Mouse (Mus musculus) hematopoietic stem cell, adult 5-6 weeks (primary cell): Measurements from ENCODE around the gene Pramef17. TPM values are rescaled to one million over a fixed set of nuclear protein-coding genes. Genes with fewer than 3 reads are reported as not detected.
"Not testable (repeated sequence)": the region's sequence is repeated elsewhere in the genome, so short reads cannot be mapped to it uniquely, and the experiment has no call there.

Experiments used
- ATAC-seq, 2 experiments: fragments of 125-278 bp in 1 of 2; replicated peaks in 1 of 2; 2 replicates each; pipeline ENCODE4 v1.8.0; 2016 to 2017; ENCODE audit warnings: inconsistent platforms in 2 of 2, mild to moderate bottlenecking in 2 of 2, moderate number of reproducible peaks in 2 of 2, low read depth in 1 of 2, moderate TSS enrichment in 1 of 2; ENCODE audit not compliant: low FRiP score in 2 of 2, poor library complexity in 2 of 2, severe bottlenecking in 2 of 2, insufficient read depth in 1 of 2, low TSS enrichment in 1 of 2
- total RNA-seq: library from RNA; stranded (forward); fragments of 172-1452, 232-1000 nt; gene quantifications from 2 replicates; pipeline ENCODE4 v1.2.3, GENCODE M21; 2017

The Pramef17 gene
- not detected in 2 replicates for total RNA-seq

- not testable (repeated sequence) for ATAC-seq
Observed at GRCm38 (mm10) chr4:143994269-143994668, at the start of gene Pramef17. TSS of gene Pramef17 (minus strand) at chr4:143994369.

GRCm38 (mm10) chr4:143988126-143988525 lies 6.0 kb downstream of the Pramef17 start:
- ATAC-seq: not testable (repeated sequence)

- not testable (repeated sequence) for ATAC-seq
Observed at GRCm38 (mm10) chr4:143987475-143987941, 6.7 kb downstream of the Pramef17 start.

GRCm38 (mm10) chr4:143985733-143986132 lies 8.4 kb downstream of the Pramef17 start:
- not testable (repeated sequence) for ATAC-seq

GRCm38 (mm10) chr4:143985165-143985564 lies 9.0 kb downstream of the Pramef17 start:
- ATAC-seq: not testable (repeated sequence)

GRCm38 (mm10) chr4:143983446-143983845 lies 10.7 kb downstream of the Pramef17 start:
- not testable (repeated sequence) for ATAC-seq

- ATAC-seq: not testable (repeated sequence)
Observed at GRCm38 (mm10) chr4:143966850-143967249, 27.3 kb downstream of the Pramef17 start, which contains the start of gene Gm13101. TSS of gene Gm13101 (minus strand) at chr4:143966950.

- not testable (repeated sequence) for ATAC-seq
Observed at GRCm38 (mm10) chr4:143950916-143951315, 43.3 kb downstream of the Pramef17 start, which contains the start of gene Pramef25. TSS of gene Pramef25 (minus strand) at chr4:143951016.

Other genes starting within 250 kb of the Pramef17 start
- gene Gm13023, start 205.0 kb downstream of the Pramef17 start, total RNA-seq: not detected in 2 replicates
- gene Gm13084, start 178.3 kb downstream of the Pramef17 start, total RNA-seq: not detected in 2 replicates
- not detected in 2 replicates for gene Gm13103, start 147.9 kb downstream of the Pramef17 start, total RNA-seq
- gene Pramef6, start 94.0 kb downstream of the Pramef17 start, total RNA-seq: not detected in 2 replicates
- gene Pramef25, start 43.4 kb downstream of the Pramef17 start, total RNA-seq: not detected in 2 replicates
- not detected in 2 replicates for gene Gm13101, start 27.4 kb downstream of the Pramef17 start, total RNA-seq
- not detected in 2 replicates for gene Pramel4, start 64.8 kb upstream of the Pramef17 start, total RNA-seq
- not detected in 2 replicates for gene Gm13102, start 112.1 kb upstream of the Pramef17 start, total RNA-seq
- gene Oog3, start 168.3 kb upstream of the Pramef17 start, total RNA-seq: not detected in 2 replicates
- gene Oog2, start 196.3 kb upstream of the Pramef17 start, total RNA-seq: not detected in 2 replicates
- gene C87977, start 218.9 kb upstream of the Pramef17 start, total RNA-seq: not detected in 2 replicates